Mouse (Mus musculus): ENCODE data around the gene Acaca. TPM values are rescaled to one million over a fixed set of nuclear protein-coding genes. Genes with fewer than 3 reads are reported as not detected.

Gene Acaca
- polyA plus RNA-seq, 1 experiment from 2014 or later: 5.4 TPM

GRCm38 (mm10) chr11:84426633-84426998 lies 297.1 kb downstream of the Acaca start:
- Histone ChIP-seq H3K9ac (no peak overlapping the region), H3K4me1 (replicated peaks) (no peaks in the 10 kb centered on the region), H3K27me3 (no peaks in the 10 kb centered on the region), H3K4me3 (replicated peaks) (no peak overlapping the region), H3K27ac (replicated peaks) (no peak overlapping the region), H3K36me3 (replicated peaks) (0 out of 2 replicates have a peak, but pooled peaks cover 6% of the 10 kb centered on the region), H3K9me3 (replicated peaks) (no peaks in the 10 kb centered on the region), H3K4me2 (no peak overlapping the region)
- WGBS (ENCODE audit: insufficient replicate concordance): 72% methylated on average over 5 of the region's 5 CpGs
- no peak for ATAC-seq (ENCODE audit: insufficient read depth)

- no peak for ATAC-seq (ENCODE audit: insufficient read depth)
- Histone ChIP-seq H3K4me3 (replicated peaks) (no peak overlapping the region), H3K9ac (no peak overlapping the region), H3K27ac (replicated peaks) (no peak overlapping the region), H3K9me3 (replicated peaks) (no peaks in the 10 kb centered on the region), H3K36me3 (replicated peaks) (0 out of 2 replicates have a peak, but pooled peaks cover 14% of the 10 kb centered on the region), H3K27me3 (no peaks in the 10 kb centered on the region), H3K4me2 (no peak overlapping the region), H3K4me1 (replicated peaks) (no peaks in the 10 kb centered on the region)
- WGBS (ENCODE audit: insufficient replicate concordance): 87% methylated on average over 1 of the region's 1 CpGs
Measured at GRCm38 (mm10) chr11:84429581-84429980, 300.1 kb downstream of the Acaca start.

- H3K9ac ChIP-seq: no peak overlapping the region
Measured at GRCm38 (mm10) chr11:84430336-84430735, 300.9 kb downstream of the Acaca start.

GRCm38 (mm10) chr11:84434879-84435278 lies 305.4 kb downstream of the Acaca start:
- Histone ChIP-seq H3K36me3 (replicated peaks) (0 out of 2 replicates have a peak, but pooled peaks cover 17% of the 10 kb centered on the region), H3K27ac (replicated peaks) (no peak overlapping the region), H3K9ac (no peak overlapping the region), H3K4me1 (replicated peaks) (peaks cover 14% of the 10 kb centered on the region), H3K4me2 (no peak overlapping the region), H3K27me3 (no peaks in the 10 kb centered on the region), H3K9me3 (replicated peaks) (no peaks in the 10 kb centered on the region), H3K4me3 (replicated peaks) (no peak overlapping the region)
- WGBS (ENCODE audit: insufficient replicate concordance): 69% methylated on average over 6 of the region's 6 CpGs
- no peak for ATAC-seq (ENCODE audit: insufficient read depth)

More at GRCm38 (mm10) chr11:84430336-84430735, 300.9 kb downstream of the Acaca start:
- no peak for ATAC-seq (ENCODE audit: insufficient read depth)
- H3K4me2 ChIP-seq: no peak overlapping the region
- no peak overlapping the region for H3K4me3 ChIP-seq (replicated peaks)
- H3K4me1 ChIP-seq (replicated peaks): no peaks in the 10 kb centered on the region
- 0 out of 2 replicates have a peak, but pooled peaks cover 14% of the 10 kb centered on the region for H3K36me3 ChIP-seq (replicated peaks)
- no peaks in the 10 kb centered on the region for H3K9me3 ChIP-seq (replicated peaks)
- no peaks in the 10 kb centered on the region for H3K27me3 ChIP-seq
- no peak overlapping the region for H3K27ac ChIP-seq (replicated peaks)
- 75% methylated on average over 4 of the region's 4 CpGs for WGBS (ENCODE audit: insufficient replicate concordance)

GRCm38 (mm10) chr11:84440402-84440801 lies 310.9 kb downstream of the Acaca start:
- peaks cover 15% of the 10 kb centered on the region for H3K4me1 ChIP-seq (replicated peaks)
- H3K4me3 ChIP-seq (replicated peaks): no peak overlapping the region
- H3K27ac ChIP-seq (replicated peaks): no peak overlapping the region
- 84% methylated on average over 3 of the region's 3 CpGs for WGBS (ENCODE audit: insufficient replicate concordance)
- H3K9ac ChIP-seq: no peak overlapping the region
- no peak for ATAC-seq (ENCODE audit: insufficient read depth)
- 0 out of 2 replicates have a peak, but pooled peaks cover 11% of the 10 kb centered on the region for H3K36me3 ChIP-seq (replicated peaks)
- no peaks in the 10 kb centered on the region for H3K9me3 ChIP-seq (replicated peaks)
- no peaks in the 10 kb centered on the region for H3K27me3 ChIP-seq
- H3K4me2 ChIP-seq: no peak overlapping the region

GRCm38 (mm10) chr11:84442554-84443331 lies 313.3 kb downstream of the Acaca start:
- peak; percentile 76 for ATAC-seq (ENCODE audit: insufficient read depth)
- Histone ChIP-seq H3K27me3 (no peaks in the 10 kb centered on the region), H3K9me3 (replicated peaks) (no peaks in the 10 kb centered on the region), H3K4me3 (replicated peaks) (no peak overlapping the region), H3K9ac (no peak overlapping the region), H3K4me1 (replicated peaks) (peaks cover 9% of the 10 kb centered on the region), H3K27ac (replicated peaks) (peak overlapping the region; percentile 62), H3K36me3 (replicated peaks) (0 out of 2 replicates have a peak, but pooled peaks cover 9% of the 10 kb centered on the region), H3K4me2 (peak overlapping the region; percentile 19; the same call in 1 of the 2 replicates)
- 74% methylated on average over 4 of the region's 4 CpGs for WGBS (ENCODE audit: insufficient replicate concordance)

Other genes starting within 250 kb of the Acaca start
- 12.3 and 13.0 TPM in 2 replicates for gene Ddx52, start 187.6 kb upstream of the Acaca start, polyA plus RNA-seq (2015; fragmentation: Nextera tagmentation; extraction: Ambion mirVana)
- 5.2 and 5.4 TPM in 2 replicates for gene Synrg, start 165.2 kb upstream of the Acaca start, polyA plus RNA-seq (2015; fragmentation: Nextera tagmentation; extraction: Ambion mirVana)
- gene Dusp14, start 60.4 kb upstream of the Acaca start, polyA plus RNA-seq (2015; fragmentation: Nextera tagmentation; extraction: Ambion mirVana): 1.2 and 1.3 TPM in 2 replicates
- gene Tada2a, start 72 bp upstream of the Acaca start, polyA plus RNA-seq (2015; fragmentation: Nextera tagmentation; extraction: Ambion mirVana): 6.9 and 8.1 TPM in 2 replicates
- gene Gm11437, start 37.8 kb downstream of the Acaca start, polyA plus RNA-seq (2015; fragmentation: Nextera tagmentation; extraction: Ambion mirVana): not detected in 2 replicates

All from liver, embryonic 15.5 days (tissue).